Mouse (Mus musculus): ENCODE data around the gene Klf2. TPM values are rescaled to one million over a fixed set of nuclear protein-coding genes. Genes with fewer than 3 reads are reported as not detected.

Gene Klf2
- polyA plus RNA-seq, 1 experiment from 2014 or later = 14.0 TPM

DNA sequence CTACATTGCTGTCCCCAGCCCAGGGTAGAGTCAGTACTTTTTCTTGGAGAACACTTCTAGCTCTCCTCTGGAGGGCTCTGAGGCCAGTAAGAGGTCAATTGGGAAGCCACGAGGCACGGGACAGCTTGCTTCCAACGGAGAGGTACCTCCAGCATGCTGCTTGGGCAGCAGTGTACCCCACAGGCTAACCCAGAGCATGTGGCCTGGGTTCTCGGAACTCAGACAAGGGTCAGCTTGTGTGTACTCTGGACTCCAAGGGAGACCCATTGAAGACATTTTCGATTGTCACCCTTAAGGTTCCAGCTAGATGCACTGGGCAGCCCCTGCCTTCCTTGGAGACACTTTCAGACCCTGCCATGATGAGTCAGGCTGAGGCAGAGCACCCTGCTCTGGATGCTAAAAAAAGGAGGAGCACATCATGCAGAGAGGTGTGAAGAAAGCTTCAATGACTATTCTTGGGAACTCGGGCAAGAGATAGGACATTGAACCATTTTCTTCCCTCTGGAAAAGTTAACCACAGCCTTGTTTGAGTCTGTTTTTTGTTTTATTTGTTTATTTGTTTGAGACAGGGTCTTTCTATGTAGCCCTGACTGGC is 4.4 kb downstream of the Klf2 start:
- Histone ChIP-seq H3K27ac (no peak overlapping the region), H3K4me2 (no peak overlapping the region), H3K27me3 (peaks cover 38% of the 10 kb centered on the region), H3K36me3 (no peaks in the 10 kb centered on the region), H3K9me3 (replicated peaks) (no peaks in the 10 kb centered on the region), H3K9ac (no peak overlapping the region), H3K4me3 (replicated peaks) (no peak overlapping the region), H3K4me1 (peaks cover 25% of the 10 kb centered on the region)
- no peak for ATAC-seq (replicated peaks; ENCODE audit: low FRiP score)
- 63% methylated on average over 6 of the region's 6 CpGs for WGBS

DNA sequence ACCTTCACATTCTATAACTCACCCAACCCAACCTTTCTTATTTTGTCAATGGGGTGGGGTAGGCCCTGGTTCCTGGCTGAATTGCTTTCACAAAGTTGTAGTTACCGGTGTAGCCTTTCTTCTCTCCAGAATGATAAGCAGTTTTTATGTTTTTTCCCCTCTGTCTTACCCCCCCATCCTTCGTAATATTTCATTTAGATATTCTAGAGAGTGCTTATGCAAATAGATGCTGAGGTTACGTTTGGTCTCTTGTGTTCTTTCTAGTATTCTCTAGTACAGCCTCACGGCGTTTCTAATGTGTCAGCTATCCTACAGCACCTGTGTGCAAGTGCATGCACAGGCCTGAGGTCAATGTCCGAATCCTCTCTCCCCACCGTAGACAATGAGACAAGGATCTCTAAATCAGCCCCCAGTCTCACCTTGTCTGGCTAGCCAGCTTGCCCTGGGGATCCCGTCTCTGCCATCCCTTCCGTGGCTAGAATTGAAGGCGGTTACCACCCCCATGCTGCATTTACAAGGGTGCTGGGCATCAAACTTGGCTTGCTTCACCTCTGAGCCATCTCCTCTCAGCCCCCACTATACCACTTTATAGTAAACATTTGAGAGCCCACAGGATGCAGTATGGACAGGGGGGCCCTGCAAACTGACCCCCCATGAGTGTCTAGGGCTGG is 5.3 kb downstream of the Klf2 start:
- H3K27ac ChIP-seq = no peak overlapping the region

DNA sequence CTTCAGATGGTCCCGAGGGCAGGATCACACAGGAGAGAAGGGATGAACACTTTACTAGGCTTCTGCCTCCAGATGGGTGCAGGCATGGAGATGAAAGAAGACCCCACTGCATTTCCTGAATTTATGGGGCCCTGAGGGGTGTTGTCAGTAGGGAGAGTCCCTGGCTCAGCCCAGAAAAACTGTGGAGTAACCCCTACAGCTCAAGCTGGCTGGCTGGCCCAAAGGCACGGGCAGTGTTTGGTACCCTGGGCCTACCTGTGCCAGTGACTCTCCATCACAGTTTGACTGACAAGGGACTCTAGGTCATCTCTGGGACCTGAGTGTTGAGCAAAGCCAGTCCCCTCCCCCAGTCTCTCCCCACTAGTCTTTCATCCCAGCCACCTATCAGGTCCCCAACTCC is 5.9 kb downstream of the Klf2 start:
- WGBS = 66% methylated on average over 2 of the region's 2 CpGs
- H3K36me3 ChIP-seq = no peaks in the 10 kb centered on the region
- H3K27ac ChIP-seq = no peak overlapping the region
- no peak overlapping the region; the same call in 1 of the 2 replicates for H3K9ac ChIP-seq
- peaks cover 12% of the 10 kb centered on the region for H3K4me1 ChIP-seq
- H3K4me3 ChIP-seq (replicated peaks) = no peak overlapping the region
- no peak for ATAC-seq (replicated peaks; ENCODE audit: low FRiP score)
- no peak overlapping the region for H3K4me2 ChIP-seq
- H3K27me3 ChIP-seq = peaks cover 28% of the 10 kb centered on the region
- H3K9me3 ChIP-seq (replicated peaks) = no peaks in the 10 kb centered on the region

More for the DNA sequence above, 5.3 kb downstream of the Klf2 start:
- Histone ChIP-seq H3K9me3 (replicated peaks) (no peaks in the 10 kb centered on the region), H3K27me3 (peaks cover 33% of the 10 kb centered on the region), H3K4me3 (replicated peaks) (no peak overlapping the region), H3K4me1 (peaks cover 18% of the 10 kb centered on the region), H3K4me2 (no peak overlapping the region), H3K9ac (no peak overlapping the region; the same call in 1 of the 2 replicates), H3K36me3 (no peaks in the 10 kb centered on the region)
- 79% methylated on average over 10 of the region's 10 CpGs for WGBS
- ATAC-seq (replicated peaks; ENCODE audit: low FRiP score) = no peak

DNA sequence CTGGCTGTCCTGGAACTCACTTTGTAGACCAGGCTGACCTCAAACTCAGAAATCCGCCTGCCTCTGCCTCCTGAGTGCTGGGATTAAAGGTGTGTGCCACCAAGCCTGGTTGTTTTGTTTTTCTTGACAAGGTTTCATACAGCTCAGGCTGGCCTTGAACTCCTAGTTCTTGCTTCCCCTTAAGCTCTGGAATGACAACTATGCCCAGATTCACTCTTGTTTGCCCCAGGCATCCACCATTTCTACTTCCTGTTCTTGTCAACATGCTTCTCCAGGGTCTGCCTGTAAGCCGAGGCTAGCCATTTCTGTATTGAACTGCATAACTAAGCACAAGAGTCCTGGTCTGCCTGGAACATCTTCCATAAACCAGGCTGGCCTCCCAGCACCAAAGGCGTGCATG is 10.3 kb downstream of the Klf2 start:
- Histone ChIP-seq H3K27ac (no peak overlapping the region), H3K9ac (no peak overlapping the region), H3K4me2 (no peak overlapping the region), H3K4me1 (0 out of 2 replicates have a peak, but pooled peaks cover 3% of the 10 kb centered on the region), H3K36me3 (no peaks in the 10 kb centered on the region), H3K4me3 (replicated peaks) (no peak overlapping the region), H3K9me3 (replicated peaks) (no peaks in the 10 kb centered on the region), H3K27me3 (no peaks in the 10 kb centered on the region)
- no peak for ATAC-seq (replicated peaks; ENCODE audit: low FRiP score)
- 88% methylated on average over 3 of the region's 3 CpGs for WGBS

DNA sequence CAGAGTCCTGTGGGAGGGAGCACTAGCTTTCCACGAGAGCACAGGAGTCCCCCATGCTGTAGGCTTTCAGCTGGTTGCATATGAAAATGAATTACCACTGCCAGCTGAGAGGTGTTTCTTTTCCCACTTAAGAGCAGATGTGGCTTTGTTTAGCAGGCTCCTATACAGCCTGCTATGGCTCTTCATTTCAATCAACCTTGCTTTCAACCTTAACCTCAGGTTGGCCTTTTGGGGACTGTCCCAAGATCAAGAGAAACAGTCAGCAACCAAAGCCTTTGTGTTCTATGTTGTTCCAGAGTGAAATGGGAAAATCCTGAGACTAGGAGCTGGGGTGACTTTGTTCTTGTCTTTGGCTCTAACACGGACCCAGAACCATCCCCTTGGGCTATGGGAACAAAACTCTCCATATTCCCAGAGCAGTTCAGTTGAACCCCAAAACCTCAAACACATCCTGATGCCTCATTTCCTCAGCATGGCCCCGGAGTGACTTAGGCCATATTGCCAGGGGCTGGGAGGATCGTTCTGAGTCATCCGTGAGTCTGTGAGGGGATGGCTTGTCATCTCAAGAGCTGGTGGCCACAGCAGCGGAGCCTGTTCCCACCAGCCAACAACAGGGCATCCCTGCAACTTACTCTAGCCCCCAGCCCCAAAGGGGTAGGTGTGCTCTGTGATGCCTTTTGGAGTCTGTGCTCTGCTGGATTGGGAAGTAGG is 12.1 kb downstream of the Klf2 start:
- peaks cover 7% of the 10 kb centered on the region; the same call in 1 of the 2 replicates for H3K36me3 ChIP-seq
- H3K4me1 ChIP-seq = 0 out of 2 replicates have a peak, but pooled peaks cover 3% of the 10 kb centered on the region
- 81% methylated on average over 6 of the region's 6 CpGs for WGBS
- H3K27me3 ChIP-seq = no peaks in the 10 kb centered on the region
- H3K9ac ChIP-seq = no peak overlapping the region
- no peak overlapping the region for H3K27ac ChIP-seq
- no peak for ATAC-seq (replicated peaks; ENCODE audit: low FRiP score)
- no peaks in the 10 kb centered on the region for H3K9me3 ChIP-seq (replicated peaks)
- no peak overlapping the region for H3K4me2 ChIP-seq
- H3K4me3 ChIP-seq (replicated peaks) = no peak overlapping the region

DNA sequence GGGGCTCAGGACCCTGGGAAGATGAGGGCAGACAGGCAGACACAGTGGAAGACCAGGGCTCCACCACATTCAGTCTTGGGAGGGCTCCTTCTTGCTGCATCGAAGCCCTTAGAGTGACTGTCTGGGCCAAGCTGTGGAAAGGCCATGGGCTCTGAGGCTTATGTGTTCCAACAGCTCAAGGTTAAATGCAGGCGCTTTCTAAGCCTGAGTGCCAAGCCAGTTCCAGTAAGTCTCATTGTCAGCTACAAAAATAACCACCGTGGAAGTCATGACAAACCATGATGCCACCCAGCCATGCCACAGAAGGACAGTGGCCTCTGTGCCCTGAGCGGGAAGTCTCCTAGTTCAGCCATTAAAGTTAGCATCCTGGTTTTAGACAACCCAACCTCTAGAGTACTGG is 12.8 kb downstream of the Klf2 start:
- H3K9me3 ChIP-seq (replicated peaks) = no peaks in the 10 kb centered on the region
- H3K4me3 ChIP-seq (replicated peaks) = no peak overlapping the region
- 87% methylated on average over 4 of the region's 4 CpGs for WGBS
- no peak overlapping the region for H3K4me2 ChIP-seq
- 0 out of 2 replicates have a peak, but pooled peaks cover 3% of the 10 kb centered on the region for H3K4me1 ChIP-seq
- peaks cover 13% of the 10 kb centered on the region; the same call in 1 of the 2 replicates for H3K36me3 ChIP-seq
- H3K27me3 ChIP-seq = no peaks in the 10 kb centered on the region
- H3K27ac ChIP-seq = no peak overlapping the region
- no peak overlapping the region for H3K9ac ChIP-seq
- ATAC-seq (replicated peaks; ENCODE audit: low FRiP score) = no peak

DNA sequence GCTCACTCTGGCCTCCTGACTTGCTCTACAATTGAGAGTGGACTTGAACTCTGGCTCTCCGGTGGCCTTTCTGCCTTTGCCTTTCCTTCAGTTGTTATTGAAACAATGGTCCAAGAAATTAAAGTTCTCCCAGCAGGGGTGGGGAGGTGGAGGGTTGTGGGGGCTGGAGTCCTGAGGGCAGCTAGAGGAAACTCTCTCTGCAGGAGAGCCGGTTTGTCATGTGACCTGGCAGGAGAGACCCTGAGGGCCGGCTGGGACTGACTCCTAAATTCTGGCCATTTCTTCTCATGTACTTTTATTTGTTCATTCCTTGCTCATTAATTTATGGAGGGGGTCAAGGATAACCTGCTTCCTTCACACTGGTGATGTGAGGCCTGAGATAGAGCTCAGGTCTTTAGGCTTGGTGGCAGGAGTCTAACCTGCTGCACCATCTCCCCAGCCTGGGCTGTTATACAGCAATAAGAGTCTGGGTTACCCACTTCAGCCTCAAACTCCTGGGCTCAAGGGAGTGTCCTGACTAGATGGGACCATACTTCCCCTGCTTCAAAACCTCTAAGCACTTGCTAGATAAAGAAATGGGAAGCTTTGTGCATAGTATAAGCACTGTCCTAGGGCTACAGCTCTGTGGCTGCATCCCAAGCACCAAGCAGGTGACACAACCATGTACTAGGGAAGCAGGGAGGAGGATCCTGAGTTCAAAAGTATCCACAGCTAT is 14.8 kb downstream of the Klf2 start:
- H3K9me3 ChIP-seq (replicated peaks) = no peaks in the 10 kb centered on the region
- 0 out of 2 replicates have a peak, but pooled peaks cover 3% of the 10 kb centered on the region for H3K4me1 ChIP-seq
- H3K9ac ChIP-seq = no peak overlapping the region
- ATAC-seq (replicated peaks; ENCODE audit: low FRiP score) = no peak
- H3K4me2 ChIP-seq = no peak overlapping the region
- WGBS = 33% methylated on average over 3 of the region's 3 CpGs
- H3K27ac ChIP-seq = no peak overlapping the region
- H3K36me3 ChIP-seq = peaks cover 31% of the 10 kb centered on the region
- no peak overlapping the region for H3K4me3 ChIP-seq (replicated peaks)
- H3K27me3 ChIP-seq = no peaks in the 10 kb centered on the region

DNA sequence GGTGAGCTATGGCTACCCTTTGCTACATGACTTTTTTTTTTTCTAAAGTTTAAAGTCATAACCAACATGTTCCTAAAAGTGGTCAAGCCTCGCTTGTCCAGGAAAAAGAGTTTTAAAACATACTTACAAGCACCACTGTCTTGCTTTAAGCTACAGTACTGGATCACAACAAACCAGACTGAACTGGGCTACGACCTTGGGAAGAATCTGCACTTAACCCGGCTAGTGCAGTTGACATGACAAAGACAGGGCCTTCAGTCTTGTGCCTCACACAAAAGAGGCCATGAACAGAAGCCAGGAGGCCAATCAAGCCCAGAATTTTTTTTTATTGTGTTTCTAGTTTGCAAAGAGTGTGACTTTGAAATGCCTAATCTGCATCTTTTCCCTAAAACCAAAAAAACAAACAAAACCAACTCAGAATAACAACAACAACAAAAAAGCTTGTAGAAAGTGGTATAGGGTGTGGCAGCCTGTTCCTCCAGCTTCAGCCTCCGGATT is 15.4 kb downstream of the Klf2 start:
- Histone ChIP-seq H3K4me1 (0 out of 2 replicates have a peak, but pooled peaks cover 3% of the 10 kb centered on the region), H3K9me3 (replicated peaks) (no peaks in the 10 kb centered on the region), H3K9ac (no peak overlapping the region), H3K36me3 (peaks cover 37% of the 10 kb centered on the region), H3K27me3 (no peaks in the 10 kb centered on the region), H3K4me2 (no peak overlapping the region), H3K27ac (no peak overlapping the region), H3K4me3 (replicated peaks) (no peak overlapping the region)
- no peak for ATAC-seq (replicated peaks; ENCODE audit: low FRiP score)
- 76% methylated on average over 4 of the region's 4 CpGs for WGBS

DNA sequence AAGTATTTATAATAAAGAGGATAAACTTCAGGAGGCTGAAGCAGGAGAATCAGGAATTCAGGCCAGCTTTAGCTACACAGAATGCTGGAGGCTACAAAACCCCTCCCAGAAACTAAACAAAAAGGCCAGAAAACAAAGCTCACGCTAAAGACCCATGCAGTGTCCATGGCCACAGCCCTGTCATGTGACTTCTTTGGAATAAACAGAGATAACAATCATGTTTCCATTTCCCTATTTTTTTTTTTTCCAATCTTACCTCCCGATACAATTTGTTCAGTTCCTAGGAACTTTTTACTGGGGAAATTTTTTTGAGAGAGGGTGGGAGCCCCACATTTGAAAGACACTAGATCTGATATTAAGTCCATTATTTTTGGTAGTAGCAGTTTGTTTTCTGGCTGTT is 17.4 kb downstream of the Klf2 start:
- 70% methylated on average over 2 of the region's 2 CpGs for WGBS
- Histone ChIP-seq H3K4me1 (0 out of 2 replicates have a peak, but pooled peaks cover 3% of the 10 kb centered on the region), H3K4me3 (replicated peaks) (no peak overlapping the region), H3K27ac (0 out of 2 replicates have a peak overlapping the region, but pooled peaks have one; percentile 27), H3K27me3 (no peaks in the 10 kb centered on the region), H3K4me2 (no peak overlapping the region), H3K36me3 (peaks cover 58% of the 10 kb centered on the region), H3K9me3 (replicated peaks) (no peaks in the 10 kb centered on the region), H3K9ac (no peak overlapping the region)
- ATAC-seq (replicated peaks; ENCODE audit: low FRiP score) = no peak

DNA sequence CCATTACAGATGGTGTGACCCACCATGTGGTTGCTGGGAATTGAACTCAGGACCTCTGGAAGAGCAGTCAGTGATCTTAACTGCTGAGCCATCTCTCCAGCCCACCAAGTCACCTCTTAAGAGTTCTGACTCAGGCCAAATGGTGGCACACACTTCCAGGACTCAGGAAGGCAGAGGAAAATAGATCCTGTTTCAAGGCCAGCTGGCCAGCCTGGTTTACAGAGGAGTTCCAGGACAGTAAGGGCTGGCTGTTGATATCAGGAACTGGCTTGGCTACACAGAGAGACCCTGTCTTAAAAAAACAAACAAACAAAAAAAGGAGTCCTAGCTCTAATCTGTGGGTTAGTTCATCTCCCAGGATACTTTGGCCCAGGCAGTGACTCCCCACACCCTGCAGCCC is 18.2 kb downstream of the Klf2 start:
- Histone ChIP-seq H3K4me2 (no peak overlapping the region), H3K36me3 (peaks cover 64% of the 10 kb centered on the region), H3K27me3 (no peaks in the 10 kb centered on the region), H3K4me3 (replicated peaks) (no peak overlapping the region), H3K4me1 (0 out of 2 replicates have a peak, but pooled peaks cover 3% of the 10 kb centered on the region), H3K9ac (no peak overlapping the region), H3K9me3 (replicated peaks) (no peaks in the 10 kb centered on the region), H3K27ac (peak overlapping the region; percentile 45; the same call in 1 of the 2 replicates)
- ATAC-seq (replicated peaks; ENCODE audit: low FRiP score) = no peak

DNA sequence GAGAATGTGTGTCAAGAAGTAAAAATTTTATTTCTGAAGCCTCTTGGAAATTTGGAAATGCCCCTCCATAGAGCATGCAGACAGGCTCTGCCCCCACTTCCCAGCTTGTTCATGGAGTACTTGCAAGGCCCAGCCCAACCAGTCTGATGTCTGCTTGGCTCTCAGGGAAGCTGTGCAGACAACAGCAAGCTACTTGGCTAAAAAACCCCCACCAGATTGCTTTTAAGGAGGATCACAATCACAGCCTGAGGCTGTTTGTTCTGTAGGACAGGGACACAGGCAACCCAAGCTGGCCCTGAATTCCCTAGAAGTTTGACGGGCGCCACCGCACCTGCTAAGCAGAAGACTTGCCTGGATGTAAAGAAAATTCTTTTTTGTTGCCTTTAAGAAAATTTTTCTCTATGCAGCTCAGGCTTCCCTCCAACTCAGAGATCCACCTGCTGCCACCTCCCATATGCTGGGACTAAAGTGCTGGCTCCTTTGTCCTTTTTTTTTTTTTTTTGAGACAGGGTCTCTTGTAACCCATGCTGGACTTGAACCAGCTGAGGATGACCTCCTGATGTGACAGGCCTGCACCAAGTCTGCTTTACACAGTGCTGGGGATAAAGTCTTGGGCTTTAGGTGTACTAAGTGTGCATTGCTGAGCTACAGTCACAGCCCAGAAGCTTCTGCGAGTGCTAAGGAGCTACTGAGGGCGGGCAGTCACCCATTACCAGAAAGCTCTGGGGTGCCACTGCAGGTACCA is 23.9 kb downstream of the Klf2 start:
- Histone ChIP-seq H3K9me3 (replicated peaks) (no peaks in the 10 kb centered on the region), H3K4me1 (no peaks in the 10 kb centered on the region), H3K27me3 (no peaks in the 10 kb centered on the region), H3K4me2 (no peak overlapping the region), H3K9ac (no peak overlapping the region), H3K36me3 (peaks cover 90% of the 10 kb centered on the region), H3K27ac (no peak overlapping the region), H3K4me3 (replicated peaks) (no peak overlapping the region)
- no peak for ATAC-seq (replicated peaks; ENCODE audit: low FRiP score)
- 93% methylated on average over 5 of the region's 5 CpGs for WGBS

All from kidney, embryonic 15.5 days (tissue).